Mouse (Mus musculus) brain, embryonic 14.5 days (tissue): Measurements from ENCODE around the gene Olfr1158. TPM values are rescaled to one million over a fixed set of nuclear protein-coding genes. Genes with fewer than 3 reads are reported as not detected.
"Not testable (repeated sequence)": the region's sequence is repeated elsewhere in the genome, so short reads cannot be mapped to it uniquely, and the experiment has no call there.

Source experiments
- DNase-seq: peaks from one replicate; pipeline ENCODE4 v3.0.0-alpha.2; 2011; ENCODE audit warnings: low read depth
- CTCF ChIP-seq: fragments of 200-500 bp; IDR thresholded peaks from 2 replicates; pipeline ENCODE4 v1.5.1; 2012; ENCODE audit warnings: inconsistent platforms, mild to moderate bottlenecking, moderate library complexity, borderline replicate concordance; ENCODE audit not compliant: insufficient read depth, insufficient read length; ENCODE audit errors: extremely low read depth
- POLR2A ChIP-seq: fragments of 200-500 bp; IDR thresholded peaks from 2 replicates; pipeline ENCODE4 v1.6.1; 2012; ENCODE audit warnings: mild to moderate bottlenecking, inconsistent platforms, borderline replicate concordance; ENCODE audit not compliant: poor library complexity, insufficient read depth, insufficient read length, severe bottlenecking; ENCODE audit errors: extremely low read depth
- polyA plus RNA-seq: library from polyadenylated mRNA; depleted of rRNA; stranded (reverse); fragments of >200 nt; gene quantifications from 2 replicates; pipeline ENCODE4 v1.2.3, GENCODE M21; 2012; rRNA removed

Olfr1158 gene
- not detected in 2 replicates for polyA plus RNA-seq

GRCm38 (mm10) chr2:87989813-87990212 lies at the start of gene Olfr1158:
Gene Olfr1158, plus strand, starts transcription at chr2:87990113.
- no peak for DNase-seq
- TF ChIP-seq CTCF (no peak), POLR2A (no peak)

- DNase-seq, result no peak
- TF ChIP-seq CTCF (no peak), POLR2A (no peak)
These were observed 44.9 kb upstream of the Olfr1158 start, which contains the start of gene Olfr1155 for GRCm38 (mm10) chr2:87945037-87945436. Gene Olfr1155, minus strand, starts transcription at chr2:87945137.

DNA sequence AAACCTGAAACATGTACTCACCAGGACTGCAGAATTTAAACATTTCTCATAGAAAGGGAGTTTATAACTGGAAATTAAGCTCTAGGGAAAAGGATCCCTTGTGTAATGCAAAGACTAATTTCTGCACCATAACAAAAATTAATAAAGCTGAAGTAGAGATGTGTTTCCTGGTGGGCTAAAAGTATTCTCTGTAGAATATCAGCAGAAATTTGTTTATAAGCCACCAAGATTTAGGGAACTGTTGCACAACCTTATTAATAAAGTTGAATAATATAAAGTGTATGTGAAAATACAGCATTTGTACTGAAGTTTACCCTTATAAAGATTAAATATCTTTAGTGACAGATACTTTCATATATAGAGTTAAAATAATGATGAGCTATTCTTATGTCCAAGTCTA lies 36.9 kb upstream of the Olfr1158 start, which contains the start of gene Olfr1156:
Gene Olfr1156 (minus strand): TSS at position 101 of the 400 bp plus-strand sequence.
- no peak for TF ChIP-seq POLR2A
- no peak for TF ChIP-seq CTCF

GRCm38 (mm10) chr2:87968199-87968598 lies 21.7 kb upstream of the Olfr1158 start, which contains the start of gene Olfr1157:
Gene Olfr1157, minus strand, starts transcription at chr2:87968299.
- no peak for TF ChIP-seq CTCF
- no peak for TF ChIP-seq POLR2A
- no peak for DNase-seq

More for the DNA sequence above, 36.9 kb upstream of the Olfr1158 start, which contains the start of gene Olfr1156:
- DNase-seq, result no peak

DNA sequence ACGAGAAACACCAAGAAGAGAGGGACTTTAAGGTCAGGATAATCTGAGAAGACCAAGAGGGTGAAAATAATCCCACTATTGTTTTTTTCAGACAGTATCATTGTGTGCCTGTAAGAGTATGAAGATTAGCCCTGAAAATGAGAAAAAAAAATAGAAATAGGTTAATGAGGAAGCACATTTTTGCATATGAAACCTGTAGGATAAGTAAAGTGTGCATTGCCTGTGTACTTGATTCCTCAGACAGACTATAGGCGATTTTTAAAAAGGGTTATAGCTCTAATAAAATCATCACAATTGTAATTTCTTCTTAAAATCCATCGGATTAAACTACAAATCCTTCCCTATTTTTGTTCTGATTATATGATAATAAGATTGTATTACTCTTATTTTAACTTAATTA lies 15.3 kb upstream of the Olfr1158 start, which contains the start of gene Olfr74:
Gene Olfr74 (minus strand): TSS at position 101 of the 400 bp plus-strand sequence.
- DNase-seq, result no peak
- TF ChIP-seq POLR2A (no peak), CTCF (no peak)

DNA sequence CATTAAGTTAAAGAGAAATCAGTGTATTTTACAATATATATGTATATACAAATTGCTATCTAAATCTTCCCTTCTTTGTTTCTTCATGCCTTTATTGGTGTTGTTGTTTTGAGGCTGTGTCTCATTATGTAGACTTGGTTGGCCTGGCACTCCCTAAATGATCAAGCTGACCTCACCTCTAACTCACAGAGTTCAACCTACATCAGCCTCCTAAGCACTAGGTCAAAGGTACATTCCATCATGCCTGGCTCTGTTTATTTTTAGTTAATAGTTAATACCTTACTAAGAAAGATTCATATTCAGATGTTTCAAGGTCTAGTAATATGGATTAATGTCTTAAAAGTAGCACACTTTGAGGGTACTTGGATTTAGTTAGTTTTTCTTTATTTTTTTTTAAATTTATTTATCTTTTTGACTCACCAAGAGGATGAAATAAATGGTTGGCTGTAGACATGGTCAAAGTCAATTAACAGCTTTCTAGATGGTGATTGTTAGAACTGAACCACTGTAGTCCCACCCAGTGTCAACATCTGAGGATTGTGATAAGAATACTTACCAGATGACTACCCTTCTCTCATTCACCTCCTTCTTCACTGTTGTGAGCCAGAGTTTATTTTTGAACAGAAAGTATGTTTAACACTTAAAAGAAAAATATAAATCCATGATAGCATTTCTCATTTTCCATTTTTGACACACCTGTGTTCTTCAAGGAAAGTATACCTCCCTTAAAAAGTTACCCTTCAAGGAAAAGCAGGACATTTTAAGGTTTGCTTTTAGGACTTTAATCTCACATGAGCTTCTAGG lies 17.8 kb downstream of the Olfr1158 start, which contains the start of gene Olfr1160:
Gene Olfr1160 (minus strand): TSS at position 754 of the 804 bp plus-strand sequence.
- TF ChIP-seq POLR2A (no peak), CTCF (no peak)
- DNase-seq, result no peak

DNA sequence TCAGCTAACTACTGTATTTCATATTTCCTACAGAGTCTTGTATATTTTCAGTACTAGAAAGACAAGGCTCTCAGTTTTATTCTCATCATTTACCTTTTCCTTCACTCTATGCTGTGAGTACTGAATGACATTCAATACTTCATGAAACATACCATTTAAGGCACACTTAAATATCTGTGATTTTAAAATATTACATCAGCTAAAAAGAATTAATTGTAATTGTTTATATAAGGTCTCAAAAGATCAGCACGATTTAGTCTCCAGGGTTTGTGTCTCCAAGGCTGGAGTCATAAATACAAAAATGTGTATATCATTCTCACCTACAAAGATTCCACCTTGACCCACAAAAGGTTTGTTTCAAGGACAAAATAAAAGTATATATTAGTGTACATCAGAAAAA lies 32.6 kb downstream of the Olfr1158 start, which contains the start of gene Olfr1161:
Gene Olfr1161 (plus strand): TSS at position 301 of the 400 bp plus-strand sequence.
- DNase-seq, result not testable (repeated sequence)

DNA sequence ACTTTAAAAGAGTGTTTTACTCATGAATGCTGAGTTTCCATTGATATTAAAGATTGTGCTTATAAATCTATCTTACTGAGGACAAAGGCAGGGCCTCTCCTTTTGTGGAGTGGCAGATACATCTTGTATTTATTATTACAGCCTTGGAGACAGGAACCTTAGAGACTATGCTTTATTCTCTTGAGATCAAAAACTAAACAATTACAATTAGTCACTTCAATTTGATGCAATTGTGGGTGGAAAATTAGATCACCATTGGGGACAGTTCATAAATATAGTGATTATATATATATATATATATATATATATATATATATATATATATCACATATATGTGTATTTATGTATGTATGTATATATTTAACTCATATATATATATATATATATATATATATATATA lies 47.7 kb downstream of the Olfr1158 start, which contains the start of gene Olfr73:
Gene Olfr73 (minus strand): TSS at position 101 of the 400 bp plus-strand sequence.
- TF ChIP-seq POLR2A (no peak), CTCF (no peak)
- DNase-seq, result no peak

Other genes with a start within 250 kb of the Olfr1158 start
- gene Olfr1140, start 246.4 kb upstream of the Olfr1158 start, polyA plus RNA-seq, result not detected in 2 replicates
- gene Olfr1141, start 236.1 kb upstream of the Olfr1158 start, polyA plus RNA-seq, result not detected in 2 replicates
- gene Olfr152, start 210.6 kb upstream of the Olfr1158 start, polyA plus RNA-seq, result not detected in 2 replicates
- not detected in 2 replicates for gene Olfr1143, start 189.5 kb upstream of the Olfr1158 start, polyA plus RNA-seq
- gene Olfr1145, start 180.3 kb upstream of the Olfr1158 start, polyA plus RNA-seq, result not detected in 2 replicates
- not detected in 2 replicates for gene Olfr1148, start 159.6 kb upstream of the Olfr1158 start, polyA plus RNA-seq
- gene Olfr1150-ps1, start 146.1 kb upstream of the Olfr1158 start, polyA plus RNA-seq, result not detected in 2 replicates
- not detected in 2 replicates for gene Olfr1151, start 134.3 kb upstream of the Olfr1158 start, polyA plus RNA-seq
- not detected in 2 replicates for gene Olfr1152, start 123.6 kb upstream of the Olfr1158 start, polyA plus RNA-seq
- gene Olfr1153, start 95.2 kb upstream of the Olfr1158 start, polyA plus RNA-seq, result not detected in 2 replicates
- gene Olfr1154, start 84.9 kb upstream of the Olfr1158 start, polyA plus RNA-seq, result not detected in 2 replicates
- not detected in 2 replicates for gene Olfr1155, start 45.0 kb upstream of the Olfr1158 start, polyA plus RNA-seq
- gene Olfr1156, start 37.0 kb upstream of the Olfr1158 start, polyA plus RNA-seq, result not detected in 2 replicates
- not detected in 2 replicates for gene Olfr1157, start 21.8 kb upstream of the Olfr1158 start, polyA plus RNA-seq
- not detected in 2 replicates for gene Olfr74, start 15.4 kb upstream of the Olfr1158 start, polyA plus RNA-seq
- not detected in 2 replicates for gene Olfr1160, start 18.2 kb downstream of the Olfr1158 start, polyA plus RNA-seq
- gene Olfr1161, start 32.7 kb downstream of the Olfr1158 start, polyA plus RNA-seq, result not detected in 2 replicates
- not detected in 2 replicates for gene Olfr73, start 47.6 kb downstream of the Olfr1158 start, polyA plus RNA-seq
- not detected in 2 replicates for gene Olfr1162, start 61.0 kb downstream of the Olfr1158 start, polyA plus RNA-seq
- not detected in 2 replicates for gene Olfr1163, start 81.7 kb downstream of the Olfr1158 start, polyA plus RNA-seq
- gene Olfr1164, start 103.9 kb downstream of the Olfr1158 start, polyA plus RNA-seq, result not detected in 2 replicates
- not detected in 2 replicates for gene Olfr1166, start 138.2 kb downstream of the Olfr1158 start, polyA plus RNA-seq
- not detected in 2 replicates for gene Olfr1167, start 165.1 kb downstream of the Olfr1158 start, polyA plus RNA-seq
- gene Olfr1168, start 191.8 kb downstream of the Olfr1158 start, polyA plus RNA-seq, result not detected in 2 replicates
- not detected in 2 replicates for gene Olfr1170, start 238.2 kb downstream of the Olfr1158 start, polyA plus RNA-seq